Mouse (Mus musculus): ENCODE data around the gene Ankrd37.
A peak's percentile ranks its signal among the peaks of the same experiment; 100 is the strongest.

The Ankrd37 gene

DNA sequence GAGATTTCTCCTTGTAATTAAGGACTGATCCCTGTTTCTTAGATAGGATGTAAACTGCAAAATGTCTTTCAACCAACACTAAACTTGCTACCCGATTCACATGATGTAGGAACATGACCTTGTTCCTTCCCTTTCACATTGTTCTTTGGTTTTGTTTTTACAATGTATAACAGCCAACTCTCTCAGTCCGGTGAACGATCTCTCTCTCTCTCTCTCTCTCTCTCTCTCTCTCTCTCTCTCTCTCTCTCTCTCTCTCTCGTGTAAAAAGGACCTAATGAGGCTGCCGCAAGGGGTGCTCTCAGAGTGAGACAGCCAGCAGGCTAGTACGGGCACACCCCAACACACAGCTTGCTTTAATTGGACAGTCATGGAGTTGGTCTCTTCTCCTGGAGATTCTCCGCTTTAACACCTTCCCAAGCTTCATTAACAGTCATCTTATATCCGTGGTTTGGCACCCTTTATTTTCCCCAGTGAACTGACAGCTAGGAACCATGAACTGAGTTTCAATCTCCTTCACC lies 31.5 kb downstream of the Ankrd37 start:
- DNase-seq (ENCODE audit: low read depth), result no peak

DNA sequence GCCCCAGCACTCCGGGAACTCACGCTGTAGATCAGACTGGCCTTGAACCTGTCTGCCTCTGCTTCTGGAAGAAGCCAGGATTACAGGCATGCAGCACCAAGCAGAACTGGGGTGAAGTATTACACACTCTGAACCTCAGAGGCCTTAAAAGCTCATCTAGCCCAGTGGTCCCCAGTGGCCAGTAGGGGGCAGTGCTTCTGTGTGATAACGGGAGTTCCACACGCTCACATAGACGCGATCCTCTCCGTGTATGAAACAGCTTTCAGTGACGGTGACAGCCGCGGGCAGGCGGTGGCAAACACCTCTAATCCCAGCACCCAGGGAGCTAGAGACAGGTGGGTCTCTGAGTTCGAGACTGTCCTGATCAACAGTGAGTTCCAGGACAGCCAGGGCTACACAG lies 34.6 kb downstream of the Ankrd37 start:
- DNase-seq (ENCODE audit: low read depth), result peak; percentile 36

DNA sequence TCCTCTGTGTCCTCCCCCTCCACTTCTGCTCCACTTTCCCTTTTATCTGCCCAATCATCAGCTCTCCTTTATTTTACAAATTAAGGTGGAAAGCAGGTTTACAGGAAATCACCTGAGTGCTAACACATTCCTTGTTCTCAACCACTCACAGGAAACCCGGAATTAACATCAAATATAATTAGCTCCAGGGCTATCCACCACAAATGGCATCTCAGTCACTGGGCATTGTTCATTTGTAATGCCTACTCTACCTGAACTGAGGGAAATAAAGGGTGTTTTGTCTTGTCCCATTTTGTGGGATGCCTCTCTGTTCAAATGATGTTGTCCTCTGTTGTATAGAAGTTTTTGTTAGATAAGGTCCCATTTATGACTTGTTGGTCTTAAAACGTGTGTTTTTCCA lies 54.9 kb downstream of the Ankrd37 start:
- no peak for DNase-seq (ENCODE audit: low read depth)

Measured in 416B (cell line).